Mouse (Mus musculus): ENCODE data around the gene Cd28.

Cd28 gene

DNA sequence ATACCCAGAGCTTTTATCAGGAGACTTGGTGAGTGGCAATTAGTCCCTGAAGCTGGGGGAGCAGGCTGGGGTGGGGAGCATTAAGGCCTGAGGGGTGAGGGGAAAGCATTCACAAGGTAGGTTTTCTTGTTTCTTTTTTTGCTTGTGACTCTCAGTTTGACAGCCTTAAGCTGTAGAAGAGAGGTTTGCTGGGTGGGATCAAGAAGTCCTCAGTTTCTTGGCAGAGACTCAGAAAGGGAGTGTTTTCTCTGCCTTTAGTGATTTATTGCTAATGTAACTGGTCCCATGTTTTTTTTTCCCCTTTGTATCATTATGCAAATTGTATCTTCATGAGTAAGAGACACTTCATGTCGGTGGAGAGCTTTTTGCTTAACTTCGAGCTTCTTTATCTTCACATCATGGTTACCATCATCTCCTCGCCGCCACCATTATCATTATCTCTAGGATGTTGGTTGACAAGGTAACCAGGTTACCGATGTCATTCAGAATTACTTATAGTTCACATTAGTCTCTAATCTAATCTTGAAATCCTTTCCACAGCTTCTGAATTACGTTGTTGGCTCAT is 33.7 kb downstream of the Cd28 start:
- DNase-seq (ENCODE audit: low read depth), result no peak

DNA sequence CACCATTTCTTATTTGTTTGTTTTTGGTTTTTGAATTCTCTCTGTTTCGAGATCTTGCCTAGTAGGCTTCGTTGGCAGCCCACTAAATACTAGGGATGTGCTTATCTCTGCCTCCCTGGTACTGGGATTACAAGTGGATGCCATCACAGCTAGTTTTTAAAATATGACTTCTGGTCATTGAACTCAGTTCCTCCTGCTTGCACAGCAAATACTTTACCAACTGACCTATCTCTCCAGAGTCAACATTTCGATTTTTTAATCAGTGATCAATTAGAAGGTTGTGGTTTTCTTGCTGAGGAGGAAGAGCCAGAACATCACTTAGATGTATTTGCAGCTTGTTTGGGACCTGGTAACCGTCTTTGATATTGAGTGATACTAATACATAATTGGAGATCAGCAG is 34.4 kb downstream of the Cd28 start:
- DNase-seq (ENCODE audit: low read depth), result no peak

DNA sequence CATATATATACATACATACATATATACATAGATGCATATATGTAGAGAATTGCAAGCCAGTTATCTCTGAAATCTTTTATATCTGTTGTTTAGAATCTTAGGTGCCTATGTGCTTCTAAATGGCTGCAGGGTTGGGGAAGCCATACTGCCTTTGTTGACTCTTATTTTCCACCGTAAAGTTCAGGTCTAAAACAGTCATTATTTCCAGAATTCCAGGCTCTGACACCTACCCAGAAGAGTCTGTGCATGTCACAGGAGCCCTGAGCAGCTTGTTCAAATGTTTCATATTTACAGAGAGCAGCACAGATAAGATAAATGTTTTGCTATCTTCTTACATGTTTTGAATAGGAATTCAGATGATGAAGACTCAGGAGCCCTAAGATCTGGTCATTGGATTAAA is 36.4 kb downstream of the Cd28 start:
- no peak for DNase-seq (ENCODE audit: low read depth)

DNA sequence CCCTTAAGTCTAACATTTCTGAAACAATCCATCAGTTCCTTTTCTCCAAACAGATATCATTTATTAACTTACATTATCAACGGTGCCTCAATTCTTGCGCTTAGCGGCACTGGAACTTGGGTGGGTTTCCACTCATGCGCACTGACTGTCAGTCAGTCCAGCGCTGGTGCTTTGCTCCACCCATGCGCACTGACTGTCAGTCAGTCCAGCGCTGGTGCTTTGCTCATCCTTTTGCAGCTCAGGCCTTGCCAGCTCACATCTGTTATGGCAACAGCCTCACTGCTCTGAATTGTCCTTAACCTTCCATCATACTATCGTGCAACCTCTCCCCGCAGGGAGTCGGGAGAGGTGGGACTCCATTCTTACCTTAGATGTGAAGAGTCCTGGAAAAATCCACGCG is 37.4 kb downstream of the Cd28 start:
- no peak for DNase-seq (ENCODE audit: low read depth)

DNA sequence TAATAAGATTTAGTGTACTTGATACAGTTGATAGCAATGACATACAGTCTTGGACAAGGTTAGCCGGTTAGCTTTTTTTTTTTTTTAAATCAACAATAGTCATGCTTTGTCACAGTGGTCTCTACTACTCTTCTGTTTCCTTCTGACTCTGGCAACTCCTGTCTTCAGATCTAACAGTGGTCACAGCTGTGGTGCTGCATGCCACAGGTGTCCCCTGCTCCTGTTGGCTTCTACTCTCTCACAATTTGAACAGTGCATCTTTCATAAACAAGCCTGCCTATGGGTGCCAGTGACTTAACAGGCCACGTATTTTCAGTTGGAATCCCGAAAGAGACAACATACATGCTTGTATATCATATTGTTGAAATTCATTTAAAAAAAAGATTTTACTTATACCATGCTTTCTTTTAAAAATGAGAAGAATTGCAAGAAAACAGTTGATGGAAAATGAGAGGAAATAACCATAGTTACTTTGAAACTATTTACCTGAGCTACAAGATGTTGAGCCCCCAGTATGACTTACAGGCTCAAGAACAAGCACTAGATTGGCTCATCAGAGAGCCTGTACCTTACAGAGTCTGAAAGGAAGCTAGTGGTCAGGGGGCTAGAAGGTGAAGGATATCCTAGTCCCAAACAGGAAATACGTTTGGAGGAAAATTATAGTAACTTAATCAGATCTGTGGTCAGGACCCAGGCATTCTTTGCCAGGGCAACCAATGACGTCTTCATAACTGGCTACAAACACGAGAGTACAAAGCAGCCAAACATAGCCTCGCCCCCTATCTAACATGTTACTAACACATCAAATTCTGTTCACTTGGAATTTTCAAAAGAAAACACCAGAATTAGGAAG is 39.0 kb downstream of the Cd28 start:
- DNase-seq (ENCODE audit: low read depth), result no peak

DNA sequence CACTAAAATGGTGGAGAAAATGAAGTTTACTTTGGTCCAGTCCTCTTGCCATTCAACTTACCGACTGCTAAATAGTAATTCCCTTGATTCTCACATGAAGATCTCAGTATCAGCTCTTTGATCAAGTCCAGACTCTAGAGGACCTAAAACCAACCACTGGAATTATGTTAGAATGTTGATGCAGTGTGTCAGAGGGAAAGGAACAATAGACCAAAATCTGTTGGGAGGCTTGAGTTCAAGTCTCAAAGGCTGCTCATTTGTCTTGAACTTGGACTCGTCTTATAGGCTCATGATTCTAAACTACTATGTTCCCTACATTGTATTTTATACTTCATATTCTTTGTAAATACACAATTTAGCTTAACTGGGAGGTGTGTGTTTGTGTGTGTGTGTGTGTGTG is 41.0 kb downstream of the Cd28 start:
- DNase-seq (ENCODE audit: low read depth), result no peak

DNA sequence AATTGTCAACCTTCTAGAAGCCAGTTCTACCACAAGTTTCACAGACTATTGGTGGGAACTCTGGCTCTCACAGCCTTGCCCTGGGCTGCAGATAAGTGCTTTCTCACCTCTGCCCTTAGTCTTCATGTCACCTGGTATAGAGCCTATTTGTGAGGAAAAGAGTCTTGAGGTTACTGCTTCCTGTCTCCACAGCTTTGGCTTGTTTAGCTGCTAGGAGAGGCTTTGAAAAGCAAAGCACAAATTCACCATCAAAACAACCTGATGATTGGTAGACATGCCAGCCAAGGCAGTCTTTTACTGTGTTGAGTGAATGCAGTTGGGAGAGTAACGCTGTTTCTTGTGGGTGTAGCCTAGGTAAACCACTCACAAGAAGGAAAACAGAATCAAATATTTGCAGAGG is 41.6 kb downstream of the Cd28 start:
- DNase-seq (ENCODE audit: low read depth), result no peak

DNA sequence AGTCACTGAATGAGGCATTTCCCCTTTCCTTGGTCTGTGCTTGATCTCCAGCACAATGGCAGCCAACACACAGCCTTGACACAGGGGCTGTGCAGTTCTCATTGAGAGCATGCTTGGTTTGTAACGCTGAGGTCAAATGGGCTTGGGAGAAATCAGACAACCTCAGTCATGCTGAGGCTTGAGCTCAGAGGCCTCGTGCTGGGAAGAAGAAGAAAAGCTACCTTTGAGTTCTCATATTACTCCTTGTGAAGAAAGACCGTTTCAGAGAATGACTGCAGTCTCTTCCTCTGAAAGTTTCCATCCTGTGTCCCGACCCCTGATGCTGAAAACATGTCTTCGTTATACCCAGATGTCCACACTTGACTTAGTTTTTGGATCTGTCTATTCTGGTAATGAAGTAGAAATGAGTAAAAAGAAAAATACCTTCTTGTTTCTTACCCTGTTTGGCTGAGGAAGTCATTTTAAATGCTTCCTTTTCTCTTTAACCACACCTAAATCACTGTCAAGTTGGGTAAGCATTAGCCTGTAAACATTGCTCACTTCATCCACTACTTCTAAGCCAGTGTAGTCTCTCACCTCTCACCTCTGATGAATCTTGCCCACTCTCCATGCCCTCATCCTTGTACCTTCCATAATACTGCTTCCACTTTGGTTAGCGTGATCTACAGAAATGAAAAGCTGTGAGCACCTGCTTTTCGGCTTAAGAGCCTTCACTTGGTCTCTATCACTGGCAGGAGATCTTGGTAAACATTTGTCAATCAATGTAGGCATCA is 43.1 kb downstream of the Cd28 start:
- no peak for DNase-seq (ENCODE audit: low read depth)

DNA sequence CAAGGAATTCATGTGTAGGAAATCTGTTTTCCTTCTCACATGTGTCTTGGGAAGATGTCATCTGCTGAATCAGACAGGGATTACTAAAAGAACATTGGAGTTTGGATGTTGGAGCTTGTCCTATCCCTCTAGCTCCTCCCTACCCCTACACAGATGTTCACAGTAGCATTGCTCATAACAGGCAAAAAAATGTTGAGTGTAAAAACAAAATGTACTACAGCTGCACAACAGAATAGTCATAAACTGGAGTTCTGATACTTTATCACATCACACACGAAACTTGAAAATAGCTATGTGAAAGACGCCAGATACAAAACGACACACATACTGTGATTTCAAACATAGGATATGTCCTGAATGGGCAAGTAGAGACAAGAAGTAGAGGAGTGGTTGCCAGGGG is 43.9 kb downstream of the Cd28 start:
- no peak for DNase-seq (ENCODE audit: low read depth)

DNA sequence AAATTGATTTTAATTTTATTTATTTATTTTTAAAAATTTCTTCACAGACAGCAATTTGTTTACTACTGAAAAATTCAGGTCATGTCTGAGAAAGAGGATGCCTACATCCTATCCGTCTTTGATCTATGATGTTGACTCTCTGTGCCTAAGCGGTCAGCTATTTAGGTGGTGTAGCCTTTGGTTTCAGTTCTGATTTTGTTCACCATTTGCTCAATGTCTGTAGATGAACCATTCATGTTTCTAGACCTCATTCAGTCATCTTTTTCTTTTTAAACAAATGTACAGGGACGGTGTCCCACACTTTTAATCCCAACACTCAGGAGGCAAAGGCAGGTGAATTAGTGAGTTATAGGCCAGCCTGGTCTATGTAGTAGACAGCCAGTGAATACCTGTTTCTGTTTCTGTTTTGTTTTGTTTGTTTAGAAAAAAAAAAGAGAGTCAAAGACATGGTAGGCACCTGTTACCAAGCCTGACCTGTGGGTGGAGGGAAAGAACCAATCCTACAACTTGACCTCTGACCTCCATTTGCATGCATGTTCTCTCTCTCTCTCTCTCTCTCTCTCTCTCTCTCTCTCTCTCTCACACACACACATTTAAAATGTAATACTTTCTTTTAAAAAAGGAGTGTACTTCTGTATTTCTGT is 45.0 kb downstream of the Cd28 start:
- DNase-seq (ENCODE audit: low read depth), result no peak

DNA sequence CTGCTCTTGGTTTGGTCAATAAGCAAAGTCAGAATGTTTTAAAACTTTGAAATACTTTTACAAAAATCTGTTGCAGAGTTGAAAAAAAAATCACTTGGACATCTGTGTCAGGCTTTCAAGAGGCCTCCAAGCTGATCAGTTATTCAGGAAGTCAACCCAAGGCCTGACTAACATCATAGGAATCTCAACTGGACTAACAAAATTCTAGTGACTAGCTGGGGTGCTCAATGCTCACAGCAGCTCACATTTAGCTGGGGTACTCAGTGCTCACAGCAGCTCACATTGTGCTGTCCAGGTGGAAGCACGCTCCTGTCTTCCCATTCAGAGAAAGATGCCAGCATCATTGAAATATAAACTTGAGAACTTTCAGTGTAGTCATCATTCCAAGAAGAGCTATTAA is 45.9 kb downstream of the Cd28 start:
- no peak for DNase-seq (ENCODE audit: low read depth)

DNA sequence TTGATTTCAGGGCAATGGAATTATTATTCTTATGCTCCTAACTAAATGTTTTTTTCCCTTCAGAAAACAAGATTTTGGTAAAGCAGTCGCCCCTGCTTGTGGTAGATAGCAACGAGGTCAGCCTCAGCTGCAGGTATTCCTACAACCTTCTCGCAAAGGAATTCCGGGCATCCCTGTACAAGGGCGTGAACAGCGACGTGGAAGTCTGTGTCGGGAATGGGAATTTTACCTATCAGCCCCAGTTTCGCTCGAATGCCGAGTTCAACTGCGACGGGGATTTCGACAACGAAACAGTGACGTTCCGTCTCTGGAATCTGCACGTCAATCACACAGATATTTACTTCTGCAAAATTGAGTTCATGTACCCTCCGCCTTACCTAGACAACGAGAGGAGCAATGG is 46.3 kb downstream of the Cd28 start:
- DNase-seq (ENCODE audit: low read depth), result no peak

DNA sequence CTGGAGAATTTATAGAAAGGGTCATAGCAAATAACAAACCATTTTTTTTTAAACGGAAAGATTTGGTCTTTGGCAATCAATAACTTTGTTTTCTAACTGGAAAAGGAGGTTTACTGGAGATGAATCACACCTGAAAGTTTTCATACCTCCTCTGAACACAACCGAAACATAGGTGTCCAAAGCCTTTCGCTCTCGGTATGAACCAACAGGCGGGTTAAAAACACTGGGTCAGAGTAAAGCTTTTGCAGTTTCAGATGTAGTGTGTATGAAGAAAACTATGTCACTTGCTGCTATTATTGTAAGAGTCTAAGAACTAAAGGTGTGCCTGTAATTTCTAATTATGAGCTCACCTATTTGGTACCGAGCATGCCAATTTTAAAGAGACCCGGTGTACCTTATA is 55.2 kb downstream of the Cd28 start:
- no peak for DNase-seq (ENCODE audit: low read depth)

DNA sequence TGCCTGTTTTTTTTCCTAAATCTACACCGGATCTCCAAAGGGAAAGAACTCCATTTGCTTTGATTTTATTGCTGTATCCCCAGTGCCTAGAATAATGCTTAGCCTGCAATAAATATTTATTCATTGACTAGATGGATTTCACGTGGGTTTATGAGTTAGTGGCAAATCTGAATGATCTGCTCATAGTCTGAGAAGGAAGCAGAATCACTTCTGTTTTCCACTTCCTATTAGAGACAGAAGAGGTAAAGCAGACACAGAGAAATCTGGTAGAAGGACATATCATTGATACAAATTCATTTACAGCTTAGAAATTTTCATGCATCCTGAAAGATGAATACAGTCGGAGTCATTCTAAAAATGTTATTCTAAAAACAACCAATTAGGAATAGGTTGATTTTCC is 56.6 kb downstream of the Cd28 start:
- no peak for DNase-seq (ENCODE audit: low read depth)

DNA sequence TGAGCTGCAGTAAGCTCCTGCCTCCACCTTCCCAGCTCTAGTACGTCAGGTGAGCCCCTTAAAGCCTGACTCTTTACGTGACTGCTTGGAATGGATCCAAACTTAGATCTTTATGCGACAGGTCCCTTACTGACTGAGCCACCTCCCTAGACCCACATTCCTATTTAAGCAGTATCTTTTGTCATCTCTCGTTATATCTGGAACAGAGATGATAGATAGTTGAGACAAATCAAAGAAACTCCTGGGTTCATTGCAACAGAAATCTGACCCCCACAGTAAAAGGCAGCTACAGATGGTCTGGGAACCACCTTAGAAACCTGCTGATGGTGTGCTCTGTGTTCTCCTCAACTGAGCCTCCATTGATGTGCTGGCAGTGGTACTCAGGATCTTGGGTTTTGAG is 59.6 kb downstream of the Cd28 start:
- DNase-seq (ENCODE audit: low read depth), result no peak

DNA sequence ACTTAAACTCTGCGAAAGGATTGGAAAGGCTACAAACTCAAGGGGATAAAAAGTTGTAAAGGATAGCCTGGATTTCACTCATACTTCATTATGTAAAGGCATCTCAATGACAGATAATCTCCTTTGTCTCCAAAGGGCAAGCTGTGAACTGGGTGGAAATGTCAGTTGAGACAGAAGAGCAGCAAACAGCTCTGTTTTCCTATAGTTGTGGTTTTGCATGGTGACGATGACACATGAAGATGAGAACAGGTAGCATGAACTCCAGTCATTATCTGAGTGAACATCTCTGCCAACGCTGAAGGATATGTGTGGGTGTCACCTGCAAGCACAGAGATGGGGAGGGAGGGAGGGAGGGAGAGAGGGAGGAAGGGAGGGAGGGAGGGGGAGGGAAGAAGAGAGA is 60.3 kb downstream of the Cd28 start:
- no peak for DNase-seq (ENCODE audit: low read depth)

DNA sequence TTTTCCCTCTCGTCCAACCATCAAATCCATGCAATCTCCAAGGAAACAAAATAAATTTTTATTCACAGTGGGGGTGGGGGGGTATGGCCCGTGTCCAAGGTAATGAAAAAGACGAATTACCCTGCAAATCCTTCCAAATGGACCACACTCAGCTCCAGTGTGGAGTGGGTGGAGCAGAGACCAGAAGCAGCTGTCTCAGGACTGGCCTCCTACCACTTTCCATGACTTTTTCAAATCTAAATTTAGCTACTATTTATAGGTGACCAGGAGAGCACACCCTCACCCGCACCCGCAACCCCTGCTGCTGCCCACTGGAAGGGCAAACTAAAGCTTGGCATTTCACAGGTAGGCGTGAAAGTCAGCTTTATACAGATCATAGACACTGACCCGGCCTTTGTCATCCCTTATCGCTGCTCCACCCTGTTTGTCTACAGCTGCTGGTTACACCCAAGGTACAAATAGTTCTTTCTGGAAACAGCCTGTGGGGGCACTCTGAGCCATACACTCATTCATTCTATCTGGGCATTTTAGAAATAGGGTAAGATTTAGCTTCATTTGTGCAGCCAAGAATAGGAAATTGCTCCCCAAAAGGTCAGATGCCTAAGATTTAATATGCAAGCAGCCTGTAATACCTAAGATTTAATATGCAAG is 62.0 kb downstream of the Cd28 start:
- no peak for DNase-seq (ENCODE audit: low read depth)

DNA sequence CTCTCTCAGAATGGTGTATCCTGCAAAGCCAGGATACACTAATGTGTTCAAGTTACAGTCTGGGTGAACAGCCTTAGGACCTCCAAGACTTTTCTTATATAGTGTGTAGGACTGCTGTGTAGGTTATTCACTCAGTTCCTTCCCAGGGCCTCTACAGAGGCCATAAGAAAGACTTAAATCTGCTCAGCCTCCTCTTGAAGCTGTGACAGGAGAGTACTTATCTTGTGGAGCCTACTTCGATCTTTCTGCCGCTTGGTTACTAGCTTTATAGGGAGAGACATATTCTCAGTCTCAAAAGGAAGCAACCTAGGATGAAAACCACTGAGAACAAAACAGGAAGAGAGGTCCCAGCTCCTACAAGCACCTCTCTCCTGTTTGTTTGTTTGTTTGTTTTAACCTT is 62.6 kb downstream of the Cd28 start:
- DNase-seq (ENCODE audit: low read depth), result no peak

DNA sequence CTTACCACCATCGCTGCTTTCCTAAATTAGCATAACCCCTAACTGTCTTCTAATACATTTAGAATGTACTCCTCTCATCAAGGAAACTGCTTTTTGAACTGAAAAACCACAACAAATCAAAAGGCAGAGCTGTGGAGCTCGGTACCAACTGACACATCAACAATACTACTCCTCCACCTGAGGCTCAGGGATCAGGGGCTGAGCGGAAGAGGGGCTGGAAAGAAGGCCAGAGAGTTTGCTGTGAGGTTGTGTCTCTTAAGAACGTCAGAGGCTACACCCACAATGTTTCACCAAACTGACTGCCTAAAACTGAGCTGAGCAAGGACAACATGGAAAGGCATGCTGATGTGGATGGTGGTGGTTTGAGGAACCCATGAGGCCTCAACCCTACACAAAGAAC is 65.1 kb downstream of the Cd28 start:
- DNase-seq (ENCODE audit: low read depth), result no peak

DNA sequence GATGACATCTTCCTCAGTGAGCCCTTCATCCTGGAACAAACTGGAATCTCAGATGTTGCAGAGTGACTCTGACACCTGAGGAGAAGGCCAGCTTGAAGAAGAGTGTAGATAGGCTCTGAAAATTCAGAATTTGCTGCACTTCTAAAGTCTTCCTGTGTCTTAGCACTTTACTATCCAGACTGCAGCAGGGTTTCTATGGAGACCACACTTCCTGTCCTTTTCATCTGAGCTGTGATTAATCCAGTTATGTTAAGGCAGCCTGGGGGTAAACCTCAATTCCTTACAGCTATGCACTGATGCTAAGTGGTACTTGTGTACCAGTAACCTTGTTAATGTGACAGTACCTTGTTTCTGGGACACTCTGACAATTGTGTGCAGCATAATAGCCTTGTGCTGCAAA is 77.1 kb downstream of the Cd28 start:
- no peak for DNase-seq (ENCODE audit: low read depth)

DNA sequence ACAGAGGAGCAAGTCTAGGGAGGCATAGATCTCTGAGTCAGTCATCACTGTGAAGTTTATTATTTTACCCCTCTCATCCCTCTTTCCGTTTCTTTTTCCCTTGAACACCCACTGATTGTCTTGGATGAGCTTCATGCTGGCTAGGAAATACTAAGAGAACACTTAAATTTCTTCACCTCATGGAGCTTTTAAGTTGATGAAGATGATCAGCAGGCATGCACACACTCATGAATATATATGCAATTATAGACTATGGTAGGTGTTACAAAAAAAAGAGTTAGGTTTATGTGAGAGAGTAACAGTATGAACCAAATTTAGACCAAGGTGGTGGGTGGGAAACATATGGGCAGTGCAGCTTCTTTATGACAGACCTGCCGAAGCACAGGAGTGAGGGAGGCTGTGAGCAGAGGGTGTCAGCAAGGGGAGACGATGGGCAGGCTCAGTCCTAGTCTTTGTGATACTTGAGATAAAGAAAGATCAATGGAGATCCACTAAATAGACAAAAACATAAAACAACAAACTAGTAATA is 79.1 kb downstream of the Cd28 start:
- no peak for DNase-seq (ENCODE audit: low read depth)

DNA sequence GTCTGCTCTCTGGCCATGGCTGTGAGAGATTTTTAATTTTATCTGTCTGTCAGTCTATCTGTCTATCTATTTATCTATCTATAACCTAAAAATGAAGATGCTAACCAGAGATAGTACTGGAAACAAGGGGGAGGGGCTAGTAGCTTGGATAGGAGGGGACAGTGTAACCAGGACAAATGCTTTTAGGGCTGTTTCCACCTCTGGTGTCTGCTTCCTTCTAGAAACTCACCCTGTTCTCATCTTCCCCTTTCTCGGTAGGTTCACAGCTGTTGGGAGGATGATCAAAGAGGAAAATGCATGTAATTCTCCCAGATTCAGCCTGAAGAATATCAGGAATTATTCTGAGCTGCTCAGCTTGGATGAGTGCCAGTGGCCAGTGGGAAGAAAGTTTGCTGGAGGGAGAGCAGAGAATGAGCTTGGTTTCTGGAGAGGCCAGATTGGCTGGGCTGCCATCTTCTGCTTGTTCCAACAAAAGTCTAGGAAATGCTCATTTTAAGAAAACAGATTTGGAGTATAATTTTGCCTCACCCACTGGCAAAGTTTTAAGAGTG is 83.3 kb downstream of the Cd28 start:
- no peak for DNase-seq (ENCODE audit: low read depth)

Measured in fibroblast of lung, adult 2 months (primary cell).